Mouse (Mus musculus): ENCODE results near the gene Wdr35.
A peak's percentile ranks its signal among the peaks of the same experiment; 100 is the strongest.
"Not testable (repeated sequence)": the region's sequence is repeated elsewhere in the genome, so short reads cannot be mapped to it uniquely, and the experiment has no call there.

The Wdr35 gene

GRCm38 (mm10) chr12:9007811-9008210 lies 34.1 kb downstream of the Wdr35 start:
- DNase-seq (ENCODE audit: low spot score): no peak

- DNase-seq (ENCODE audit: low spot score): no peak
These were observed 36.6 kb downstream of the Wdr35 start for GRCm38 (mm10) chr12:9010311-9010710.

- no peak for DNase-seq (ENCODE audit: low spot score)
These were observed 42.7 kb downstream of the Wdr35 start for GRCm38 (mm10) chr12:9016376-9016775.

- no peak for DNase-seq (ENCODE audit: low spot score)
These were observed 46.7 kb downstream of the Wdr35 start for GRCm38 (mm10) chr12:9020431-9020830.

GRCm38 (mm10) chr12:9020986-9021385 lies 47.3 kb downstream of the Wdr35 start:
- DNase-seq (ENCODE audit: low spot score): no peak

- DNase-seq (ENCODE audit: low spot score): no peak
These were observed 49.3 kb downstream of the Wdr35 start for GRCm38 (mm10) chr12:9023031-9023430.

GRCm38 (mm10) chr12:9024071-9024470 lies 50.4 kb downstream of the Wdr35 start:
- DNase-seq (ENCODE audit: low spot score): no peak

GRCm38 (mm10) chr12:9024736-9025135 lies 51.0 kb downstream of the Wdr35 start:
- no peak for DNase-seq (ENCODE audit: low spot score)

- DNase-seq (ENCODE audit: low spot score): no peak
These were observed 53.2 kb downstream of the Wdr35 start for GRCm38 (mm10) chr12:9026843-9027242.

GRCm38 (mm10) chr12:9028816-9029215 lies 55.1 kb downstream of the Wdr35 start:
- not testable (repeated sequence) for DNase-seq (ENCODE audit: low spot score)

- no peak for DNase-seq (ENCODE audit: low spot score)
These were observed 55.8 kb downstream of the Wdr35 start for GRCm38 (mm10) chr12:9029506-9029887.

- DNase-seq (ENCODE audit: low spot score): peak; percentile 92
These were observed 56.4 kb downstream of the Wdr35 start, which contains the start of gene Ttc32 for GRCm38 (mm10) chr12:9029888-9030723. Ttc32 (plus strand) TSS chr12:9029997.

- DNase-seq (ENCODE audit: low spot score): no peak
These were observed 57.5 kb downstream of the Wdr35 start for GRCm38 (mm10) chr12:9031166-9031565.

- DNase-seq (ENCODE audit: low spot score): no peak
These were observed 59.4 kb downstream of the Wdr35 start for GRCm38 (mm10) chr12:9033140-9033539.

GRCm38 (mm10) chr12:9036409-9036808 lies 62.7 kb downstream of the Wdr35 start:
- DNase-seq (ENCODE audit: low spot score): no peak

GRCm38 (mm10) chr12:9040177-9040576 lies 66.5 kb downstream of the Wdr35 start:
- DNase-seq (ENCODE audit: low spot score): no peak

- DNase-seq (ENCODE audit: low spot score): no peak
These were observed 67.0 kb downstream of the Wdr35 start for GRCm38 (mm10) chr12:9040686-9041085.

- DNase-seq (ENCODE audit: low spot score): no peak
These were observed 68.6 kb downstream of the Wdr35 start for GRCm38 (mm10) chr12:9042316-9042715.

GRCm38 (mm10) chr12:9042759-9043158 lies 69.1 kb downstream of the Wdr35 start:
- DNase-seq (ENCODE audit: low spot score): no peak

- DNase-seq (ENCODE audit: low spot score): no peak
These were observed 71.0 kb downstream of the Wdr35 start for GRCm38 (mm10) chr12:9044666-9045065.

- no peak for DNase-seq (ENCODE audit: low spot score)
These were observed 73.0 kb downstream of the Wdr35 start for GRCm38 (mm10) chr12:9046674-9047073.

GRCm38 (mm10) chr12:9048090-9048489 lies 74.4 kb downstream of the Wdr35 start:
- no peak for DNase-seq (ENCODE audit: low spot score)

- DNase-seq (ENCODE audit: low spot score): no peak
These were observed 77.1 kb downstream of the Wdr35 start for GRCm38 (mm10) chr12:9050824-9051223.

All from T-cell, adult 2 months (primary cell).